Comparison of ENCODE assay signal across 29 mouse cellular contexts in genomic region chr1:184858253-184858652, GRCm38 (mm10). TPM values are rescaled to one million over a fixed set of nuclear protein-coding genes. Genes with fewer than 3 reads are reported as not detected.
DNase-seq lines count a peak whose midpoint lies in the region; ATAC-seq and TF ChIP-seq lines count a peak whose summit lies in the region.
"Had no signal": no experiment of that assay in that cellular context is flagged by ENCODE, and none has a peak within 500 bp of the region (broad histone marks: within the 10 kb centered on the region; RNA-seq: fewer than 3 reads in every experiment).

No protein-coding gene starts in this region.

- H3K4me2 ChIP-seq in kidney, embryonic 14.5 days (replicated peaks; ENCODE audit: low read depth, low read length), result no peak overlapping the region
- no peak overlapping the region for H3K4me2 ChIP-seq in lung, postnatal 0 days (replicated peaks; ENCODE audit: low read depth, low read length)
- H3K4me2 ChIP-seq: embryonic facial prominence, embryonic 12.5 days; forebrain, embryonic 12.5 days; heart, embryonic 15.5 days; hindbrain, embryonic 13.5 days; lung, embryonic 15.5 days; neural tube, embryonic 13.5 days; stomach, embryonic 15.5 days had no signal

- peak; percentile 46 for DNase-seq in kidney, postnatal 14 days
- DNase-seq in lung, postnatal 0 days (ENCODE audit: low spot score), result no peak
- no peak for DNase-seq in lung, postnatal 14 days
- DNase-seq in kidney, postnatal 36 days, result peak; percentile 58 to 79
- DNase-seq in yolk sac, embryonic 10.5 days (ENCODE audit: low spot score), result peak; percentile 64
- no peak for DNase-seq in cerebellum, postnatal 4 days (ENCODE audit: low spot score in 2 of 2)
- DNase-seq: adrenal gland, adult 2 months; B cell, adult 2 months; cerebellum, adult 11-12 months; cerebellum, postnatal 14 days; gastrocnemius, postnatal 36 days; heart, postnatal 36 days; retina, postnatal 1 day; right cerebral cortex, postnatal 25 days; thymus, adult 18-20 months; thymus, postnatal 4 days had no signal

- no peak overlapping the region for H3K9ac ChIP-seq in kidney, embryonic 14.5 days (ENCODE audit: low read depth, low read length)
- H3K9ac ChIP-seq in lung, postnatal 0 days (replicated peaks; ENCODE audit: low read depth), result no peak overlapping the region
- H3K9ac ChIP-seq: embryonic facial prominence, embryonic 12.5 days; forebrain, embryonic 12.5 days; heart, embryonic 15.5 days; hindbrain, embryonic 13.5 days; lung, embryonic 15.5 days; neural tube, embryonic 13.5 days; stomach, embryonic 15.5 days had no signal

- no peak overlapping the region for H3K27ac ChIP-seq in kidney, embryonic 14.5 days (ENCODE audit: low read depth, low read length)
- H3K27ac ChIP-seq in lung, postnatal 0 days (ENCODE audit: low read length), result no peak overlapping the region
- H3K27ac ChIP-seq: embryonic facial prominence, embryonic 12.5 days; forebrain, embryonic 12.5 days; heart, embryonic 15.5 days; hindbrain, embryonic 13.5 days; left cerebral cortex, adult 2 months; lung, embryonic 15.5 days; neural tube, embryonic 13.5 days; stomach, embryonic 15.5 days had no signal

- TF ChIP-seq CTCF in lung, postnatal 0 days (IDR thresholded peaks at IDR 0.05), result no peak

- H3K36me3 ChIP-seq in kidney, embryonic 14.5 days (ENCODE audit: control insufficient read depth, insufficient read depth, low read length), result no peaks in the 10 kb centered on the region
- H3K36me3 ChIP-seq in lung, postnatal 0 days (ENCODE audit: insufficient read depth, low read length), result no peaks in the 10 kb centered on the region
- H3K36me3 ChIP-seq: embryonic facial prominence, embryonic 12.5 days; forebrain, embryonic 12.5 days; G1E; heart, embryonic 15.5 days; hindbrain, embryonic 13.5 days; lung, embryonic 15.5 days; neural tube, embryonic 13.5 days; stomach, embryonic 15.5 days had no signal

- peaks cover 3% of the 10 kb centered on the region; the same call in 1 of the 2 replicates for H3K4me1 ChIP-seq in kidney, embryonic 14.5 days (ENCODE audit: control insufficient read depth, insufficient read depth, low read length)
- H3K4me1 ChIP-seq in lung, postnatal 0 days (ENCODE audit: insufficient read depth, low read depth, low read length), result no peaks in the 10 kb centered on the region
- H3K4me1 ChIP-seq: embryonic facial prominence, embryonic 12.5 days; forebrain, embryonic 12.5 days; stomach, embryonic 15.5 days had no signal

- no peak for TF ChIP-seq EP300 in lung, postnatal 0 days (IDR thresholded peaks at IDR 0.05)

- no peak overlapping the region for H3K4me3 ChIP-seq in kidney, embryonic 14.5 days (ENCODE audit: low read length)
- H3K4me3 ChIP-seq in lung, postnatal 0 days (ENCODE audit: low read depth, low read length), result no peak overlapping the region
- H3K4me3 ChIP-seq: embryonic facial prominence, embryonic 12.5 days; forebrain, embryonic 12.5 days; heart, embryonic 15.5 days; hindbrain, embryonic 13.5 days; left cerebral cortex, adult 2 months; lung, embryonic 15.5 days; myocyte; neural tube, embryonic 13.5 days; stomach, embryonic 15.5 days had no signal

- H3K27me3 ChIP-seq in kidney, embryonic 14.5 days (ENCODE audit: control insufficient read depth, insufficient read depth, low read length), result no peaks in the 10 kb centered on the region
- no peaks in the 10 kb centered on the region for H3K27me3 ChIP-seq in lung, postnatal 0 days (replicated peaks; ENCODE audit: insufficient read depth, low read length)
- H3K27me3 ChIP-seq: CH12.LX; embryonic facial prominence, embryonic 12.5 days; heart, embryonic 15.5 days; hindbrain, embryonic 13.5 days; lung, embryonic 15.5 days; stomach, embryonic 15.5 days had no signal

- no peak for ATAC-seq in kidney, embryonic 14.5 days (ENCODE audit: low FRiP score, low TSS enrichment)
- ATAC-seq in lung, postnatal 0 days, result peak; percentile 63
- ATAC-seq: midbrain, embryonic 16.5 days had no signal

- H3K9me3 ChIP-seq in kidney, embryonic 14.5 days (ENCODE audit: control insufficient read depth, low read length), result no peaks in the 10 kb centered on the region
- no peaks in the 10 kb centered on the region for H3K9me3 ChIP-seq in lung, postnatal 0 days (ENCODE audit: low read length)
- H3K9me3 ChIP-seq: embryonic facial prominence, embryonic 12.5 days; forebrain, embryonic 12.5 days; G1E; heart, embryonic 15.5 days; hindbrain, embryonic 13.5 days; lung, embryonic 15.5 days; neural tube, embryonic 13.5 days; stomach, embryonic 15.5 days had no signal

- 90% methylated on average over 1 of the region's 1 CpGs for WGBS in kidney, embryonic 14.5 days
- 64% methylated on average over 1 of the region's 1 CpGs for WGBS in lung, postnatal 0 days

RNA-seq across cellular contexts. Expression of gene Marc2, which starts 12.0 kb away (rescaled TPM):
- 177 and 178 TPM in 2 replicates for polyA plus RNA-seq in kidney, embryonic 14.5 days (2014; fragmentation: Nextera tagmentation; extraction: Ambion mirVana)
- 213 and 222 TPM in 2 replicates for polyA plus RNA-seq in lung, postnatal 0 days (2015; fragmentation: Nextera tagmentation; extraction: Ambion mirVana)

RNA-seq across cellular contexts. Expression of gene C130074G19Rik, which starts 24.8 kb away (rescaled TPM):
- polyA plus RNA-seq in kidney, embryonic 14.5 days (2014; fragmentation: Nextera tagmentation; extraction: Ambion mirVana), result 2.2 and 2.3 TPM in 2 replicates
- polyA plus RNA-seq in lung, postnatal 0 days (2015; fragmentation: Nextera tagmentation; extraction: Ambion mirVana), result 4.0 and 4.6 TPM in 2 replicates
- polyA plus RNA-seq: G1E had no signal

RNA-seq across cellular contexts. Expression of gene Marc1, which starts 47.1 kb away (rescaled TPM):
- 0.28 and 0.41 TPM in 2 replicates for polyA plus RNA-seq in kidney, embryonic 14.5 days (2014; fragmentation: Nextera tagmentation; extraction: Ambion mirVana)
- polyA plus RNA-seq in lung, postnatal 0 days (2015; fragmentation: Nextera tagmentation; extraction: Ambion mirVana), result 0.11 and 0.13 TPM in 2 replicates
- polyA plus RNA-seq: embryonic facial prominence, embryonic 12.5 days; G1E; heart, embryonic 15.5 days; myocyte; neural tube, embryonic 13.5 days had no signal

Comparison
In these comparisons a context has a peak if more than half of its experiments do, and no peak if none do; other contexts are left out.
1. DNase-seq: peak in kidney, postnatal 14 days (single experiment), kidney, postnatal 36 days (2 of 2) and yolk sac, embryonic 10.5 days (single experiment); none in lung, postnatal 0 days (single experiment), lung, postnatal 14 days (single experiment) and cerebellum, postnatal 4 days (0 of 2).